Comparison of ENCODE assay signal across 8 mouse cellular contexts in genomic region chr15:79883352-79883822, GRCm38 (mm10). TPM values are rescaled to one million over a fixed set of nuclear protein-coding genes. Genes with fewer than 3 reads are reported as not detected.
A peak's percentile ranks its signal among the peaks of the same experiment; 100 is the strongest.
DNase-seq lines count a peak whose midpoint lies in the region; ATAC-seq lines count a peak whose summit lies in the region.

No protein-coding gene starts in this region.

- intact Hi-C loops in left cerebral cortex, postnatal 14 days (cut with DNase I): loop anchor here (1.0 to 10.0 kb wide), 2 partner anchors 50 to 129 kb away; no protein-coding TSS in a partner anchor

- peak; percentile 89 for ATAC-seq in intestine, embryonic 15.5 days
- peak; percentile 86 for ATAC-seq in megakaryocyte-erythroid progenitor cell, adult 5-6 weeks (replicated peaks; ENCODE audit: low FRiP score, low TSS enrichment, poor library complexity, severe bottlenecking)

- peak overlapping the region; percentile 45 for H3K4me3 ChIP-seq in intestine, embryonic 15.5 days (replicated peaks)

- peak overlapping the region; percentile 31 for H3K9ac ChIP-seq in intestine, embryonic 15.5 days

- WGBS in intestine, embryonic 15.5 days: under 1% methylated on average over 30 of the region's 30 CpGs

- peak overlapping the region; percentile 66 for H3K27ac ChIP-seq in intestine, embryonic 15.5 days

- no peaks in the 10 kb centered on the region for H3K36me3 ChIP-seq in intestine, embryonic 15.5 days

- H3K4me2 ChIP-seq in intestine, embryonic 15.5 days (replicated peaks): peak overlapping the region; percentile 63

- DNase-seq in adrenal gland, adult 2 months: peak; percentile 95
- peak; percentile 94 for DNase-seq in embryo, embryonic 11 days
- peak; percentile 92 for DNase-seq in gastrocnemius, postnatal 25 days
- DNase-seq in left cerebral cortex, postnatal 14 days (ENCODE audit: low spot score in 2 of 2): peak; percentile 95 to 96
- DNase-seq in right cerebral cortex, postnatal 14 days: peak; percentile 92
- DNase-seq in urinary bladder, postnatal 25 days (ENCODE audit: low spot score): peak; percentile 97

- no peaks in the 10 kb centered on the region for H3K27me3 ChIP-seq in intestine, embryonic 15.5 days (replicated peaks)

- H3K9me3 ChIP-seq in intestine, embryonic 15.5 days: no peaks in the 10 kb centered on the region

- peaks cover 6% of the 10 kb centered on the region for H3K4me1 ChIP-seq in intestine, embryonic 15.5 days (replicated peaks)

RNA-seq across cellular contexts. Expression of gene Apobec3, which starts 8.1 kb away (rescaled TPM):
- total RNA-seq in adrenal gland, adult 2 months (2021): 10 to 100 TPM; 13.1 to 16.5 TPM
- polyA plus RNA-seq in adrenal gland, adult 2 months (2012; rRNA removed): 5.2 and 6.7 TPM in 2 replicates
- total RNA-seq in gastrocnemius, postnatal 25 days (2021): 1 to 10 TPM; 2.3 to 4.0 TPM
- 13.1 and 15.4 TPM in 2 replicates for polyA plus RNA-seq in intestine, embryonic 15.5 days (2015; fragmentation: Nextera tagmentation; extraction: Ambion mirVana)
- total RNA-seq in left cerebral cortex, postnatal 14 days (2021): 1 to 10 TPM; 4.2 to 5.1 TPM
- 243 and 293 TPM in 2 replicates for total RNA-seq in megakaryocyte-erythroid progenitor cell, adult 5-6 weeks (2014; fragmentation: Nextera tagmentation)
- total RNA-seq in megakaryocyte-erythroid progenitor cell, adult 5-6 weeks (2017): 135 and 175 TPM in 2 replicates

RNA-seq across cellular contexts. Expression of gene Cbx6, which starts 48.9 kb away (rescaled TPM):
- 10 to 100 TPM; 46.2 to 67.3 TPM for total RNA-seq in adrenal gland, adult 2 months (2021)
- 105 and 106 TPM in 2 replicates for polyA plus RNA-seq in adrenal gland, adult 2 months (2012; rRNA removed)
- 10 to 100 TPM; 12.5 to 14.6 TPM for total RNA-seq in gastrocnemius, postnatal 25 days (2021)
- polyA plus RNA-seq in intestine, embryonic 15.5 days (2015; fragmentation: Nextera tagmentation; extraction: Ambion mirVana): 39.1 and 39.7 TPM in 2 replicates
- 100 to 1,000 TPM; 429 to 483 TPM for total RNA-seq in left cerebral cortex, postnatal 14 days (2021)
- total RNA-seq in megakaryocyte-erythroid progenitor cell, adult 5-6 weeks (2014; fragmentation: Nextera tagmentation): 25.1 and 25.6 TPM in 2 replicates
- total RNA-seq in megakaryocyte-erythroid progenitor cell, adult 5-6 weeks (2017): 14.4 and 36.7 TPM in 2 replicates

RNA-seq across cellular contexts. Expression of gene Npcd, which starts 49.4 kb away (rescaled TPM):
- 1 to 10 TPM; 1.2 to 2.0 TPM for total RNA-seq in adrenal gland, adult 2 months (2021)
- polyA plus RNA-seq in adrenal gland, adult 2 months (2012; rRNA removed): 13.4 and 14.6 TPM in 2 replicates
- under 1 TPM in 1 of 2 experiments, not detected in 1; 0.61 TPM for total RNA-seq in gastrocnemius, postnatal 25 days (2021)
- polyA plus RNA-seq in intestine, embryonic 15.5 days (2015; fragmentation: Nextera tagmentation; extraction: Ambion mirVana): 0.23 and 0.27 TPM in 2 replicates
- 10 to 100 TPM in 1 of 2 experiments, 1 to 10 TPM in 1; 7.3 to 53.6 TPM for total RNA-seq in left cerebral cortex, postnatal 14 days (2021)
- total RNA-seq in megakaryocyte-erythroid progenitor cell, adult 5-6 weeks (2014; fragmentation: Nextera tagmentation): not detected in 2 replicates
- total RNA-seq in megakaryocyte-erythroid progenitor cell, adult 5-6 weeks (2017): not detected in 2 replicates

Comparison
In these comparisons a context has a peak if more than half of its experiments do, and no peak if none do; other contexts are left out.
1. Peak in every context shown above with its lines: DNase-seq, ATAC-seq, H3K4me3 ChIP-seq and H3K27ac ChIP-seq.
2. RNA of gene Apobec3, which starts 8.1 kb away (total RNA-seq): 135 to 293 TPM in megakaryocyte-erythroid progenitor cell, adult 5-6 weeks; 13.1 to 16.5 TPM in adrenal gland, adult 2 months, 4.2 to 5.1 TPM in left cerebral cortex, postnatal 14 days and 2.3 to 4.0 TPM in gastrocnemius, postnatal 25 days; every median in the first group is over 4 times any median in the second.
3. RNA of gene Cbx6, which starts 48.9 kb away (total RNA-seq): 429 to 483 TPM in left cerebral cortex, postnatal 14 days; 46.2 to 67.3 TPM in adrenal gland, adult 2 months, 14.4 to 36.7 TPM in megakaryocyte-erythroid progenitor cell, adult 5-6 weeks and 12.5 to 14.6 TPM in gastrocnemius, postnatal 25 days; every median in the first group is over 4 times any median in the second.